In the genomic region with DNA sequence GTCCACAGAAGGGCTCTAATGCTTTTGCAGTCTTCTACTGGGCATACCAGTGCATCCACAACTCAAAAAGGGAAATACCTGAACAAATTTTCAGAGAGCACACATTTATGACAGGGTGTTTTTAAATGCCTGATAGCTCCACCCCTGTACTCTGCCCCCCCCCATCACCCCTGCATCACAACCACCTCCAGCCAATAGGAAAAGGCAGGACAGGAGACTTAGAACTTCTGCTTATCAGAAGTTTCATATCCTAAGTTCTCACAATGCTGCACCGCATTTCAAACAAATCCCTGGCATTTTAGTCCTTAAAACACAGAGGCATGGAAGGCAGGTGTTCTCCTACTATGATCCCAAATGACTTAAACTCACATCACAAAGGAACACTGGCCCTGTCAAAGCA, we compare ENCODE assay signal across 27 mouse cellular contexts. TPM values are rescaled to one million over a fixed set of nuclear protein-coding genes. Genes with fewer than 3 reads are reported as not detected.
DNase-seq lines count a peak whose midpoint lies in the region; ATAC-seq and TF ChIP-seq lines count a peak whose summit lies in the region.
"Had no signal": no experiment of that assay in that cellular context is flagged by ENCODE, and none has a peak within 500 bp of the region (broad histone marks: within the 10 kb centered on the region; RNA-seq: fewer than 3 reads in every experiment).

No protein-coding gene starts in this region.

- peak; percentile 55 for ATAC-seq in megakaryocyte, adult 5-6 weeks (ENCODE audit: poor library complexity, severe bottlenecking)
- no peak for ATAC-seq in hindbrain, embryonic 16.5 days
- ATAC-seq: activated CD4-positive, CD25-positive, alpha-beta regulatory T cell, adult 4 months; CD4-positive, CD25-positive, alpha-beta regulatory T cell, adult 4 months; forebrain, embryonic 14.5 days; forebrain, embryonic 16.5 days; Patski had no signal

- no peak overlapping the region for H3K4me3 ChIP-seq in kidney, adult 2 months (ENCODE audit: insufficient read depth, low read depth, low read length)
- no peak overlapping the region for H3K4me3 ChIP-seq in hindbrain, embryonic 16.5 days (ENCODE audit: low read length)
- H3K4me3 ChIP-seq: embryonic facial prominence, embryonic 13.5 days; embryonic facial prominence, embryonic 15.5 days; erythroblast, embryonic 14.5 days; forebrain, embryonic 10.5 days; forebrain, embryonic 12.5 days had no signal

- no peaks in the 10 kb centered on the region for H3K4me1 ChIP-seq in kidney, adult 2 months (ENCODE audit: control insufficient read depth, insufficient read depth, low read length)
- H3K4me1 ChIP-seq in hindbrain, embryonic 16.5 days (ENCODE audit: control insufficient read depth, insufficient read depth, low read depth, low read length) = no peaks in the 10 kb centered on the region
- H3K4me1 ChIP-seq: embryonic facial prominence, embryonic 13.5 days; embryonic facial prominence, embryonic 15.5 days; forebrain, embryonic 10.5 days; forebrain, embryonic 12.5 days had no signal

- DNase-seq in heart, adult 11 months = peak; percentile 29
- DNase-seq in heart, postnatal 25 days (ENCODE audit: low spot score) = no peak
- DNase-seq in kidney, adult 2 months = no peak
- DNase-seq: adrenal gland, adult 8-10 months; adrenal gland, postnatal 14 days; adrenal gland, postnatal 36 days; B cell, adult 2 months; cerebellum, adult 11-12 months; cerebellum, adult 2 months; cerebellum, adult 9-10 months; cerebellum, postnatal 10 days; cerebellum, postnatal 25 days; embryo, embryonic 11 days had no signal

- H3K4me2 ChIP-seq in hindbrain, embryonic 16.5 days (ENCODE audit: low read length) = no peak overlapping the region
- H3K4me2 ChIP-seq: embryonic facial prominence, embryonic 13.5 days; embryonic facial prominence, embryonic 15.5 days; forebrain, embryonic 12.5 days had no signal

- WGBS in kidney, adult 2 months = 91% methylated on average over 1 of the region's 1 CpGs
- WGBS in hindbrain, embryonic 16.5 days = 95% methylated on average over 1 of the region's 1 CpGs

- no peaks in the 10 kb centered on the region for H3K36me3 ChIP-seq in kidney, adult 2 months (ENCODE audit: control insufficient read depth, insufficient read depth, low read length)
- H3K36me3 ChIP-seq in hindbrain, embryonic 16.5 days (ENCODE audit: control insufficient read depth, insufficient read depth, low read length) = no peaks in the 10 kb centered on the region
- H3K36me3 ChIP-seq: embryonic facial prominence, embryonic 13.5 days; embryonic facial prominence, embryonic 15.5 days; forebrain, embryonic 10.5 days; forebrain, embryonic 12.5 days; G1E had no signal

- no peak for TF ChIP-seq POLR2A in kidney, adult 2 months (IDR thresholded peaks at IDR 0.05; ENCODE audit: low read depth, low read length)

- H3K9ac ChIP-seq in hindbrain, embryonic 16.5 days (ENCODE audit: low read depth, low read length) = no peak overlapping the region
- H3K9ac ChIP-seq: embryonic facial prominence, embryonic 13.5 days; embryonic facial prominence, embryonic 15.5 days; forebrain, embryonic 12.5 days had no signal

- no peaks in the 10 kb centered on the region; the same call in 1 of the 2 replicates for H3K9me3 ChIP-seq in hindbrain, embryonic 16.5 days (ENCODE audit: control insufficient read depth, low read length)
- H3K9me3 ChIP-seq: embryonic facial prominence, embryonic 13.5 days; embryonic facial prominence, embryonic 15.5 days; forebrain, embryonic 10.5 days; forebrain, embryonic 12.5 days; G1E had no signal

- TF ChIP-seq CTCF in kidney, adult 2 months (conservative IDR thresholded peaks at IDR 0.05; ENCODE audit: insufficient read depth, insufficient read length, low read depth, low read length) = no peak

- no peak overlapping the region for H3K27ac ChIP-seq in kidney, adult 2 months (ENCODE audit: insufficient read depth, low read depth, low read length)
- no peak overlapping the region for H3K27ac ChIP-seq in hindbrain, embryonic 16.5 days (ENCODE audit: low read depth, low read length)
- H3K27ac ChIP-seq: embryonic facial prominence, embryonic 13.5 days; embryonic facial prominence, embryonic 15.5 days; forebrain, embryonic 10.5 days; forebrain, embryonic 12.5 days had no signal

- intact Hi-C loops in heart, postnatal 25 days (cut with DNase I) = no loop called here

- no peaks in the 10 kb centered on the region for H3K27me3 ChIP-seq in kidney, adult 2 months (replicated peaks; ENCODE audit: control insufficient read depth, insufficient read depth, low read length)
- H3K27me3 ChIP-seq in hindbrain, embryonic 16.5 days (replicated peaks; ENCODE audit: control insufficient read depth, insufficient read depth, low read length) = no peaks in the 10 kb centered on the region
- H3K27me3 ChIP-seq: CH12.LX; embryonic facial prominence, embryonic 13.5 days; embryonic facial prominence, embryonic 15.5 days; forebrain, embryonic 12.5 days had no signal

RNA-seq across cellular contexts. Expression of a gene that starts 55.4 kb away (rescaled TPM):
- not detected for total RNA-seq in heart, postnatal 25 days (2021)
- total RNA-seq in megakaryocyte, adult 5-6 weeks (2015) = 4.6 and 5.4 TPM in 2 replicates
- 3.3 and 3.7 TPM in 2 replicates for total RNA-seq in megakaryocyte, adult 5-6 weeks (2017)
- polyA plus RNA-seq in kidney, adult 2 months (2012; rRNA removed) = 0.02 TPM in 1 of 2 replicates, not detected in the other
- polyA plus RNA-seq in hindbrain, embryonic 16.5 days (2015; fragmentation: Nextera tagmentation; extraction: Ambion mirVana) = 30.8 and 34.3 TPM in 2 replicates
- polyA plus RNA-seq: erythroblast, embryonic 14.5 days had no signal

Comparison
In these comparisons a context has a peak if more than half of its experiments do, and no peak if none do; other contexts are left out.
1. RNA of a gene that starts 55.4 kb away (total RNA-seq): 3.3 to 5.4 TPM in megakaryocyte, adult 5-6 weeks; not detected in heart, postnatal 25 days; every median in the first group is over 4 times any median in the second.